15 mouse cellular contexts compared by ENCODE assay signal in the genomic region with DNA sequence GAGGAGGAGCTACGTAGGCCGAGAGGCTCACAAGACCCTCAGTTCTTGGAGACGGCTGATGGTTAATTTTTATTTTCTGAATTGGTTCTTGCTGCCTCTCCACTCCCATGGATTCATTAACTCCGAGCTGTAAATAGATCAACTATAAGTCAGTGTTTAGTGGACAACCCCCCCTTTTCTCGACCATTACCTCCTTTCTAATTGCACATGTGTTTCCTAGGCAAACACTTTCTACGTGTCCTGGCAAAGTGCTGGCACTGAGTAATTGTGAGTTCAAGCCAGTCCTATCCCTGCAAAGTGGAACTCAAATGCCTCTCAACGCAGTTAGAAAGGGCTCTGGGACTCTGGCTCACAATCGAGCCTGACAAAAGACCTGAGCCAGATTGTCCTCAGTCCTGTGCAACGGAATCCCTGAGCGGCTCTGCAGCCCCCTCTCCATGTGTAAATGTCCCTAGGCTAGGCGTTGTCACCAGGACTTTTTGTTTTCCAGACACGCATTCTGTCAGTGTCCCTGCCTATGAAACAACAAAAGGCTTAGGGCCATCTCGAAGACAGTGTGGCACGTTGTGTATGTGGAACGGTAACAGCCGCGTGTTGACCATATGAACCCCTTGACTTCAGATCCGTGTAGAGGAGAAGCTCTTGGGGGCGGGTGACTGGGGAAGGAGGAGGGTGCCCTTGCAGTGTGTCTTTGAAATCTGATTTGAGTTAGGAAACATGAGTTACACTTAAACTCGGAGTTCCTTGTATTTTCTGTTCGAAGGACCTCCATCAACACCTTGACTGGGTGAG.
"Had no signal": no experiment of that assay in that cellular context is flagged by ENCODE, and none has a peak within 500 bp of the region (broad histone marks: within the 10 kb centered on the region; RNA-seq: fewer than 3 reads in every experiment).

No protein-coding gene starts in this region.

- H3K4me2 ChIP-seq: liver, embryonic 13.5 days; midbrain, embryonic 11.5 days; stomach, embryonic 15.5 days had no signal

- H3K27ac ChIP-seq: liver, embryonic 13.5 days; stomach, embryonic 15.5 days had no signal

- ATAC-seq: intestine, postnatal 0 days had no signal

- DNase-seq: kidney, postnatal 10 days; kidney, postnatal 4 days; left cerebral cortex, postnatal 4 days; liver, embryonic 13.5 days; lung, adult 2 months; lung, postnatal 14 days; lung, postnatal 4 days; midbrain, embryonic 14.5 days; retina, postnatal 1 day; right cerebral cortex, postnatal 25 days; spleen, adult 18-20 months; thymus, postnatal 25 days had no signal

- H3K4me3 ChIP-seq: liver, embryonic 13.5 days; stomach, embryonic 15.5 days had no signal

- H3K27me3 ChIP-seq: liver, embryonic 13.5 days; stomach, embryonic 15.5 days had no signal

- H3K9ac ChIP-seq: liver, embryonic 13.5 days; stomach, embryonic 15.5 days had no signal

- H3K9me3 ChIP-seq: liver, embryonic 13.5 days; stomach, embryonic 15.5 days had no signal

- H3K36me3 ChIP-seq: liver, embryonic 13.5 days; stomach, embryonic 15.5 days had no signal
